Mouse (Mus musculus): ENCODE measurements around the gene Mcmbp.
"Not testable (repeated sequence)": the region's sequence is repeated elsewhere in the genome, so short reads cannot be mapped to it uniquely, and the experiment has no call there.

The Mcmbp gene

DNA sequence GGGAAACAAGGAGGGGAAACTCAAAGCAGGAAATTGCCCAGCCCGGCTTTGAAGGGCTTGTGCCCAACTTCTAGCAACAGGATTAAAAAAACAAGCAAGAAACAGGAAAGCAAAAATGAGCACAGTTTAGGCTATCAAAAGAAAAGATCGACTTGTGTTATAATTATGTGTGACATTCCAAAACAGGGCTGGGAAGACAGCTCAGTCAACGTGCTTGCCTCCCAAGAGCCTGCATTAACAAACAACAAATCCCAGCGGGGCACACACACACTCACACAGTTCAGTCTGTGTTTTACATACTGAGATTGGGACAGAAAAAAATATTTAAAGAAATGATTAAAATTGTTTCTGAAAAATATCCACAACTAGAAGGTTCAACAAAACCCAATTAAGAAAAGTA is 22.3 kb downstream of the Mcmbp start:
- no peak for DNase-seq (ENCODE audit: low spot score in 2 of 2)

- DNase-seq (ENCODE audit: low spot score in 2 of 2), result peak; percentile 37 to 49
These were observed 34.6 kb downstream of the Mcmbp start for GRCm38 (mm10) chr7:128705735-128706134.

GRCm38 (mm10) chr7:128699959-128700358 is 40.3 kb downstream of the Mcmbp start:
- not testable (repeated sequence) for DNase-seq (ENCODE audit: low spot score in 2 of 2)

- no peak for DNase-seq (ENCODE audit: low spot score in 2 of 2)
These were observed 45.4 kb downstream of the Mcmbp start for GRCm38 (mm10) chr7:128694848-128695247.

DNA sequence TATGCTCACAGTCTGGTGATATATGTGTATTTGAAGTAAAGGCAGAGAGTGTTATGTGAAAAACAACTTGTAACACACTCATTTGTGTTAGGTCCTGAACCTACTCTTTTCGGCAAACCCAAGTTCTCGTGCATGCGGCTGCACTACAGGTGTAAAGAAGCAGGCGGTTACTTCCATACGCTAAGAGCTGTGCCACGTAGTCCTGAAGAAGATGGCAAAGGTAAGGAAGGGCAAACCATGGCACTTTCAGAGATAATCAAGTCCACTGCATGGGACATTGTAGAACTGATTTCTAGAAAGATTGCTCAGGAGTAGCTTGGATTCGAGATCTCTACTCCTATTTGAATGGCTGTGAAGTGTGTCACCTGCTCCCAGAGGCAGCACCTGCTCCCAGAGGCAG is 48.1 kb downstream of the Mcmbp start:
- no peak for DNase-seq (ENCODE audit: low spot score in 2 of 2)

DNA sequence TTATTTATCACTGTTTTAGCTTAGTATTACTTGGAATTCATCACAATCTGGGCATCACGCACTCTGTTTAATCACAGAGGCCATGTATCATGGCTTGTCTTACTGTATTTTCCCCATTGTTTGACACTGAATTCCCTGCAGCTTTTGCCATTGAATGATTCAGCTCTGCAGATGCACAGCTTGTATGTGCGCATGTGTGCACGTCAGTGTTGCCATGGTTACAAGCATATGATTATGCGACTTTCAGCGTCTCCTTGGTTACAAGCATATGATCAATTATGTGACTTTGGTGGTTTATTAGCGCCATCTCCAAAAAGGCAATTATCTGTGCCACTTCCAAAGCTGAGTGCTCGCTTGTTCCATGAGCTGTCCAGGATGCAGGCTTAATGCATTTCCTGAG is 49.5 kb downstream of the Mcmbp start:
- no peak for DNase-seq (ENCODE audit: low spot score in 2 of 2)

GRCm38 (mm10) chr7:128690070-128690469 is 50.2 kb downstream of the Mcmbp start:
- DNase-seq (ENCODE audit: low spot score in 2 of 2), result peak; percentile 71 to 80

GRCm38 (mm10) chr7:128689347-128689746 is 50.9 kb downstream of the Mcmbp start:
- DNase-seq (ENCODE audit: low spot score in 2 of 2), result no peak

DNA sequence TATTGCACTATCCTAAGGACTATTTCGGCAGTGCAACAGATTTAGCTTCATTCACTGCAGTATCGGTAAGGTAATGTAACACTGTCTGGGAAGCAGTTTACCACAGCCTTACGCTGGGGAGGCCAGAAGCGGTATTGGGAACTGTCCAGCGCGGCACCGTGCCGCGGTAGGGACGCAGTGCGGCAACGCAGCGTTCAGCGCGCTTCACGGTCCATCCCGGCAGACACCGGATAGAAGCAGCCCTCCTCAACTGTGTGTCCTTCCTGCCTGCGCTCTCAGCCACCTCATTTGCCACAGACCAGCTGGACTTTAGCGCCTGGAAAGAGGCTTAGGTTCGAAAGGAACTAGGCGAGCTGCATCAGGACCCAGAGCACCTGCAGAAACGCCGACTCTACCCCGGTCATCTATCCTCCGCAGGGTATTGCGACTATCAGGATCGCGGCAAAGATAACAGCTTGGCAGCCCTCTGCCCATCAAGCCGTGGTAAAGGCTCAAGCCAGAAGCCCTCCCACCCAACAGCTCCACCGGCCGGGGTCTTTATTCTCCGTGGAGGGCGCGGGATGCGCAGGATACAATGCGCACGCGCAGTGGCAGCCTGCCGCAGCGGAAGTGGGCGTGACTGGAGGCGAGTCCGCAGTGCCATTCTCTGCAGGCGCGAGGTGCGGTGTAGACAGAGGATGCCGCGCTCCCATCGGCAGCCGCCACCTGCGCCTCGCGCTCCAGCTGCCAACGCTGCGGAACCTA is 52.3 kb downstream of the Mcmbp start:
- peak; percentile 65 to 74 for DNase-seq (ENCODE audit: low spot score in 2 of 2)

DNA sequence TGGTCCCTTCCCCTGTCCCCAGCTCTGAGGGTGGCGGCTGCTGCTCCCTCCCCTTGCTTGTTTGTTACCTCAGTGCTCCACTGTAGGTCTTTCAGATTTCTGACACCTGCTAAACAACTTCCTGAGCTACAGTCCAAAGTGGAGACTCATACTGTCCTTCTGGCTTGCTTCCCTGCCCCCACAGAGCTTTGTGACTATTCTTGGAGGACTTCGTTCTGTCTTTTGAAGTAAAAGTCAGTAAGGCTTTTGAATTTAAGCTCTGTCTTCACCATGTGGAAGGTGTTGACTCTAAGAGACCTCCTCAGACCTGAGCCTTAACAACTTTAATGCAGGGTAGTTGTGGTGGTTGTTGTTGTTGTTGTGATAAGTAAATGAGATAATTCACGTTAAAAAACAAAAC is 61.7 kb downstream of the Mcmbp start:
- DNase-seq (ENCODE audit: low spot score in 2 of 2), result no peak

DNA sequence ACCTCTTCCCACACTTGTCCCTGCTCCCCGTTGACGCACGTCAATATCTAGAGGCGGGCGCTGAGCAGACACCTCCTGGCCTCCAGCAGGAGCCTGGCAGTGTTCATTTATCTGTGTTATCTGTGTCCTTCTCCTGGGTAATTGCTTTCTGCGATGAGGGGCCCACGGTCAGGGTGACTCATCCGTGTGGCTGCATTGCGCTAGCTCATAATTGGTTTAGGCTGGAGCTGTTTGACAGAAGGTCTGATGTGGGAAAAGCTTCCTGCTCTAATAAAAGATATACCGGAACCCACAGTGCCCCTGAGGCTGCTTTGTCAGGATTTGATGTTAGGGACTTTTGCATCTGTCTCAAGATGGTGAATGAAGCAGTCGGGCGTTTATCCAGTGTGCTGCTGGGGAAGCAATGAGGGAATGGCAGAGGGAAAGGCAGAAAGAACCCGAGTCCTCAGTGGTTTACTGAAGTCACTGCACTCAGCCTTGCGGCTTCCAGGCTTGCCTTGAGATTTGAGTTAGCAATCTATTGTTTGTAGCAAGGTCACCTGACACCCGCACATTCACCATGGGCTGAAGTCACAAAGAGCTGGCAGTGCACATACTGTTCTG is 67.8 kb downstream of the Mcmbp start:
- DNase-seq (ENCODE audit: low spot score in 2 of 2), result no peak

DNA sequence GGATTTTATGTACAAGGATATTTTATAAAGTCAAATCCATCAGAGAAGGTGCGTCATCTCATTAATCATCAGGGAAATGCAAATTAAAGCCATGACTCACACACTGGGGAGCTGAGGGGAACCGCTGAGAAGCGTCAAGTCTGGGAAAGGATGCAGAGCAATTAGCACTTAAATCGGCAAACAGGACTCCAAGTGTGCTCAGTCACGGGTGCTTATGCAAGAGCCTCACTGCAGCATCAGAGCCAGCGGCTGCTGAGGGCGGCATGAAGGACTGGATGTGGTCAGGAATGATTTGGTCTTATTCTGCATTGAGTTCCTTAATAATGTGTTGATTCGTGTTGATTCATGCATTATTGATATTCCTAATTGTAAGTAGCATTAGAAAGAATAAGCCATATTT is 68.3 kb downstream of the Mcmbp start:
- DNase-seq (ENCODE audit: low spot score in 2 of 2), result no peak

DNA sequence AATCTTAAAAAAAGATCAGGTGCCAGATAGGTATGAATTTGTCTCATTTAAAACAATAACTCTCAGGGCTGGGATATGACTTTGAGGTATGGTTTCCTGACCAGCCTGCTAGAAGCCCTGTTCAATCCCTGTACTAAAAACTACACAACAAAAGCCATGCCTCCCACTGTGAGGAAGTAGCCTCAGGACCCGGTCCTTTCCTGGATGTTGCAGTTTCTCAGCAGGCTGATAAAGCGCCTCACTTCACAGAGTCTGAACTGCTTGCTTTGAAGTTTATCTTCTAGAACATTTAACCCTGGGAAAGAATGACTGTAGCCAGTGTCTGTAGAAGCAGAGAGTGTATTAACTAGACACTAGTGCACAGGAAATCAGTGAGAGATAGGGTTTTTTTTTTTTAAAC is 71.5 kb downstream of the Mcmbp start:
- no peak for DNase-seq (ENCODE audit: low spot score in 2 of 2)

DNA sequence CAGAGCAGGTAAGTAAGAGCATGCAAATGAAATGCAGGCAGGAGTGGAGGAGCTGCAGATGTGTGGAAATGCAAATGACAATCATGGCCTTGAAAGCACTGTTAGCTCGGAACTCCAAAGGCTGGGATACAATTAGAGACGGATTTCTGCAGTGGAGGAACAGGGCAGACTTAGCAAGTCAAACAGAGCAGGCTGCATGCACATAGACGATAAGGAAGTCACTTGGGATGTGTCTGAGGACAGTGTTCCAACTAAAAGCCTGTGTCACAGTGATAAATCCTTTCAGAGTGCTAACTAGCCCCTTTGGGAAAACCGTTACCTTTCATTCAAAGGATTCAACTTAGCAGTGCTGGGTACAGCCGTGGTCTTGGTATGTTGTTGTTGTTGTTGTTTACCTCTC is 72.5 kb downstream of the Mcmbp start:
- DNase-seq (ENCODE audit: low spot score in 2 of 2), result no peak

- DNase-seq (ENCODE audit: low spot score in 2 of 2), result no peak
These were observed 75.4 kb downstream of the Mcmbp start for GRCm38 (mm10) chr7:128664861-128665377.

- no peak for DNase-seq (ENCODE audit: low spot score in 2 of 2)
These were observed 76.4 kb downstream of the Mcmbp start for GRCm38 (mm10) chr7:128663906-128664305.

DNA sequence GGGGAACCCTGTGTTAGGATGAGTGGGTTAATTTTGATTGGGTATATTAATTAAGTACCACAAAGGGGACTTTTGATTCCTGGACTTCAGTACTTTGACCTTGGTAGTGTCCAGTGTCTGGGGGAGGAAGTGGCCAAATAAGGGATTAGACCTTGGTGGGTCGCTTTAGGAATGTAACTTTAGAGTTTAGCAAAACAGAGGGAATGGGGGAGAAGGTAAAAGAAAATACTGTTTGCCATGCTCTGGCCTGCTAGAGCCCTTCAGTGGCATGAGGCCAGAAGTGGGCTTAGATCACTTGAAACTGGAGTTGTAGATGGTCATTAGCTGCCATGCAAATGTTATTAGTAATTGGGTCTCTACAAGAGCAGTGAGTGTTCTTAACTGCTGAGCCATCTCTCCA is 83.3 kb downstream of the Mcmbp start:
- DNase-seq (ENCODE audit: low spot score in 2 of 2), result no peak

Measured in natural killer cell, adult 2 months (primary cell).